Mouse (Mus musculus): Measurements from ENCODE around the gene Serac1. TPM values are rescaled to one million over a fixed set of nuclear protein-coding genes. Genes with fewer than 3 reads are reported as not detected.

Serac1 gene
- total and polyA plus RNA-seq, 2 experiments from 2014 or later = 6.2 to 15.6 TPM

GRCm38 (mm10) chr17:6117148-6117725 is 37.7 kb upstream of the Serac1 start:
- Histone ChIP-seq H3K4me1 (ENCODE audit: insufficient read depth, low read length) (no peaks in the 10 kb centered on the region), H3K4me3 (ENCODE audit: low read length) (no peak overlapping the region), H3K36me3 (ENCODE audit: insufficient read depth, low read length) (no peaks in the 10 kb centered on the region), H3K9me3 (ENCODE audit: low read length) (no peaks in the 10 kb centered on the region), H3K27me3 (ENCODE audit: insufficient read depth, low read length) (no peaks in the 10 kb centered on the region), H3K4me2 (ENCODE audit: low read depth, low read length) (no peak overlapping the region), H3K27ac (no peak overlapping the region), H3K9ac (replicated peaks; ENCODE audit: low read length) (no peak overlapping the region)
- ATAC-seq = no peak
- TF ChIP-seq CTCF (IDR thresholded peaks at IDR 0.05; ENCODE audit: low read depth) = no peak
- DNase-seq (ENCODE audit: low spot score) = no peak
- 64% methylated on average over 4 of the region's 4 CpGs for WGBS

- no peaks in the 10 kb centered on the region for H3K4me1 ChIP-seq (ENCODE audit: insufficient read depth, low read length)
- H3K9ac ChIP-seq (replicated peaks; ENCODE audit: low read length) = no peak overlapping the region
- H3K9me3 ChIP-seq (ENCODE audit: low read length) = no peaks in the 10 kb centered on the region
- H3K27ac ChIP-seq = no peak overlapping the region
- TF ChIP-seq CTCF (IDR thresholded peaks at IDR 0.05; ENCODE audit: low read depth) = no peak
- no peak overlapping the region for H3K4me2 ChIP-seq (ENCODE audit: low read depth, low read length)
- ATAC-seq (no peak), DNase-seq (ENCODE audit: low spot score) (no peak)
- H3K4me3 ChIP-seq (ENCODE audit: low read length) = no peak overlapping the region
- WGBS = 96% methylated on average over 9 of the region's 9 CpGs
- H3K27me3 ChIP-seq (ENCODE audit: insufficient read depth, low read length) = no peaks in the 10 kb centered on the region
- H3K36me3 ChIP-seq (ENCODE audit: insufficient read depth, low read length) = no peaks in the 10 kb centered on the region
These were observed 35.5 kb upstream of the Serac1 start for GRCm38 (mm10) chr17:6115085-6115484.

- no peak overlapping the region for H3K4me3 ChIP-seq (ENCODE audit: low read length)
- peaks cover 8% of the 10 kb centered on the region for H3K4me1 ChIP-seq (ENCODE audit: insufficient read depth, low read length)
- TF ChIP-seq CTCF (IDR thresholded peaks at IDR 0.05; ENCODE audit: low read depth) = no peak
- ATAC-seq (no peak), DNase-seq (ENCODE audit: low spot score) (no peak)
- no peak overlapping the region for H3K4me2 ChIP-seq (ENCODE audit: low read depth, low read length)
- H3K36me3 ChIP-seq (ENCODE audit: insufficient read depth, low read length) = no peaks in the 10 kb centered on the region
- no peak overlapping the region for H3K27ac ChIP-seq
- no peaks in the 10 kb centered on the region for H3K9me3 ChIP-seq (ENCODE audit: low read length)
- H3K9ac ChIP-seq (replicated peaks; ENCODE audit: low read length) = no peak overlapping the region
- no peaks in the 10 kb centered on the region for H3K27me3 ChIP-seq (ENCODE audit: insufficient read depth, low read length)
- 80% methylated on average over 6 of the region's 6 CpGs for WGBS
These were observed 34.1 kb upstream of the Serac1 start for GRCm38 (mm10) chr17:6113653-6114052.

GRCm38 (mm10) chr17:6110956-6111355 is 31.4 kb upstream of the Serac1 start:
- Histone ChIP-seq H3K9me3 (ENCODE audit: low read length) (no peaks in the 10 kb centered on the region), H3K36me3 (ENCODE audit: insufficient read depth, low read length) (no peaks in the 10 kb centered on the region), H3K4me1 (ENCODE audit: insufficient read depth, low read length) (peaks cover 12% of the 10 kb centered on the region), H3K27ac (no peak overlapping the region), H3K4me2 (ENCODE audit: low read depth, low read length) (no peak overlapping the region), H3K27me3 (ENCODE audit: insufficient read depth, low read length) (no peaks in the 10 kb centered on the region), H3K4me3 (ENCODE audit: low read length) (no peak overlapping the region), H3K9ac (replicated peaks; ENCODE audit: low read length) (no peak overlapping the region)
- DNase-seq (ENCODE audit: low spot score) (peak; percentile 46), ATAC-seq (no peak)
- peak; percentile 50 for TF ChIP-seq CTCF (IDR thresholded peaks at IDR 0.05; ENCODE audit: low read depth)
- WGBS = 77% methylated on average over 3 of the region's 3 CpGs

GRCm38 (mm10) chr17:6108175-6108574 is 28.6 kb upstream of the Serac1 start:
- peak overlapping the region; percentile 91 for H3K4me3 ChIP-seq (ENCODE audit: low read length)
- H3K36me3 ChIP-seq (ENCODE audit: insufficient read depth, low read length) = no peaks in the 10 kb centered on the region
- peaks cover 12% of the 10 kb centered on the region for H3K4me1 ChIP-seq (ENCODE audit: insufficient read depth, low read length)
- H3K27ac ChIP-seq = peak overlapping the region; percentile 99
- WGBS = 28% methylated on average over 7 of the region's 7 CpGs
- ATAC-seq = no peak
- DNase-seq (ENCODE audit: low spot score) = no peak
- no peaks in the 10 kb centered on the region for H3K27me3 ChIP-seq (ENCODE audit: insufficient read depth, low read length)
- H3K4me2 ChIP-seq (ENCODE audit: low read depth, low read length) = peak overlapping the region; percentile 89
- H3K9ac ChIP-seq (replicated peaks; ENCODE audit: low read length) = peak overlapping the region; percentile 98
- no peaks in the 10 kb centered on the region for H3K9me3 ChIP-seq (ENCODE audit: low read length)
- no peak for TF ChIP-seq CTCF (IDR thresholded peaks at IDR 0.05; ENCODE audit: low read depth)

GRCm38 (mm10) chr17:6107015-6107601 is 27.6 kb upstream of the Serac1 start:
- Histone ChIP-seq H3K9me3 (ENCODE audit: low read length) (no peaks in the 10 kb centered on the region), H3K4me3 (ENCODE audit: low read length) (peak overlapping the region; percentile 91), H3K27ac (peak overlapping the region; percentile 99), H3K36me3 (ENCODE audit: insufficient read depth, low read length) (no peaks in the 10 kb centered on the region), H3K27me3 (ENCODE audit: insufficient read depth, low read length) (no peaks in the 10 kb centered on the region), H3K4me2 (ENCODE audit: low read depth, low read length) (peak overlapping the region; percentile 89), H3K4me1 (ENCODE audit: insufficient read depth, low read length) (peaks cover 12% of the 10 kb centered on the region), H3K9ac (replicated peaks; ENCODE audit: low read length) (peak overlapping the region; percentile 98)
- no peak for TF ChIP-seq CTCF (IDR thresholded peaks at IDR 0.05; ENCODE audit: low read depth)
- DNase-seq (ENCODE audit: low spot score) = peak; percentile 86
- ATAC-seq = peak; percentile 65
- WGBS = 1% methylated on average over 48 of the region's 50 CpGs

- ATAC-seq (peak; percentile 97), DNase-seq (ENCODE audit: low spot score) (peak; percentile 93)
- H3K9me3 ChIP-seq (ENCODE audit: low read length) = no peaks in the 10 kb centered on the region
- no peaks in the 10 kb centered on the region for H3K36me3 ChIP-seq (ENCODE audit: insufficient read depth, low read length)
- H3K9ac ChIP-seq (replicated peaks; ENCODE audit: low read length) = peak within 1 kb of the TSS; percentile 98
- no peak for TF ChIP-seq CTCF (IDR thresholded peaks at IDR 0.05; ENCODE audit: low read depth)
- peaks cover 12% of the 10 kb centered on the region for H3K4me1 ChIP-seq (ENCODE audit: insufficient read depth, low read length)
- peak within 1 kb of the TSS; percentile 91 for H3K4me3 ChIP-seq (ENCODE audit: low read length)
- WGBS = 1% methylated on average over 47 of the region's 76 CpGs
- H3K27ac ChIP-seq = peak within 1 kb of the TSS; percentile 99
- H3K27me3 ChIP-seq (ENCODE audit: insufficient read depth, low read length) = no peaks in the 10 kb centered on the region
- H3K4me2 ChIP-seq (ENCODE audit: low read depth, low read length) = peak within 1 kb of the TSS; percentile 89
These were observed 26.9 kb upstream of the Serac1 start, which contains the start of gene Tulp4 for GRCm38 (mm10) chr17:6106361-6107014. Gene Tulp4 (plus strand): TSS chr17:6106437.

Measured in hindbrain, postnatal 0 days (tissue).